Mouse (Mus musculus): ENCODE measurements around the gene Ankrd31.
"Not testable (repeated sequence)": the region's sequence is repeated elsewhere in the genome, so short reads cannot be mapped to it uniquely, and the experiment has no call there.

Ankrd31 gene

GRCm38 (mm10) chr13:96855191-96855590 lies 107.1 kb downstream of the Ankrd31 start:
- DNase-seq (ENCODE audit: low spot score in 2 of 2), result peak in 1 of 2 experiments; percentile 15

- DNase-seq (ENCODE audit: low spot score in 2 of 2), result no peak
Observed at GRCm38 (mm10) chr13:96859161-96859560, 111.1 kb downstream of the Ankrd31 start.

DNA sequence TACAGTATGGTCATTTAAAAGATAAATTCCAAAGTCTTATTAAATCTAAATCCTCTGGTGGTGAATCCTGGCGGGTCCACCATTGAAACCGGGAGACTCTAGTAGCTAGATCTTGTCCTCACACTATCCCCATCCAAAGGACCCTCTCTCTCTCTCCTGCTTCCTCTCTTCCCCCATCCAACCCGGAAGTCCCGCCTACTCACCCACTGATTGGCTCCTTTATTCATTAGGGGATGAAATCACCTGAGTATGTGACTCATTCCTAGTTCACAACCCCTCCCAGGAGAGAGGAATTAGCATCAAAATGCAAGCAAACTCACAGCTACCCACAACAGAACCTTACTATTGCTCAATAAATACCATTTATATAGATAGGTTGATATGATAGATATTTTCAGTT lies 122.7 kb downstream of the Ankrd31 start:
- DNase-seq (ENCODE audit: low spot score in 2 of 2), result no peak

GRCm38 (mm10) chr13:96874071-96874470 lies 126.0 kb downstream of the Ankrd31 start:
- DNase-seq (ENCODE audit: low spot score in 2 of 2), result no peak

GRCm38 (mm10) chr13:96878220-96879057 lies 130.4 kb downstream of the Ankrd31 start:
- no peak for DNase-seq (ENCODE audit: low spot score in 2 of 2)

DNA sequence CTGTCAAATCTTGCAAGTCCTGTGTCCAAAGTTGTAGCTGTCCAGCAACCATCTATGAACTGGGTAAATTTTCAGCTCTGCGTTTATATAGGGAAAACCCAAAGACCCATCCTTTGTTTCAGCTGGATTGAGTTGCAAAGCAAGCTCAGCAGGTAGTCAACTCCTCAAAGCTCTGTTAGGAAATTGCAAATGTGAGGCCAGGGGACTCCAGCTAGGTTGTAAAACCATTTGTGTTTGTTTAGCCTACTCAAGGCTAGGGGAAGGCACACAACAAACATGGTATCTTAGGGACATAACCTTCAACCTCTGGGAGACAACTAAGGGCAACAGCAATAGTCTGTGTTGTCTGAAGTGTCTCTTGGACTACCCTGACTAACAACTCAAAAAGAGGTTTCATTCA lies 136.5 kb downstream of the Ankrd31 start:
- DNase-seq (ENCODE audit: low spot score in 2 of 2), result no peak

GRCm38 (mm10) chr13:96889985-96890384 lies 141.9 kb downstream of the Ankrd31 start:
- no peak for DNase-seq (ENCODE audit: low spot score in 2 of 2)

DNA sequence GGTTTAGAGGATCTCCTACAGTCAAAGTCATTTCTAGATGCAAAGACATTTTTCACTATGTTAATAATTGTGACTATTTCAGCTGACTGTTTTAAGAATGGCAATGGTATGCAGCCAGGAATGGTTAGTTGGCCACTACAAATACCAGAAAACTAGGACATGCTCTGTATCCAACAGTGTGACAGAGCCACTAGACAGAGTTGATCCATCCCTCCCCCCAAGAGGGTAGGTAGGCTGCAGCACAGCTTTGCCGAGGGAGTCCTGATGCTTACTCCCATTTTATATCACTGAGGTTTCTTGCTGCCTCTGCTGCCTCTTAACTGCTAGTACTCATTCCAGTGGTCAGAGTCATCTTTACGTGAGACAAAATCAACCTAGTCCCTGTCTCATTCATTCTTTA lies 147.1 kb downstream of the Ankrd31 start:
- no peak for DNase-seq (ENCODE audit: low spot score in 2 of 2)

DNA sequence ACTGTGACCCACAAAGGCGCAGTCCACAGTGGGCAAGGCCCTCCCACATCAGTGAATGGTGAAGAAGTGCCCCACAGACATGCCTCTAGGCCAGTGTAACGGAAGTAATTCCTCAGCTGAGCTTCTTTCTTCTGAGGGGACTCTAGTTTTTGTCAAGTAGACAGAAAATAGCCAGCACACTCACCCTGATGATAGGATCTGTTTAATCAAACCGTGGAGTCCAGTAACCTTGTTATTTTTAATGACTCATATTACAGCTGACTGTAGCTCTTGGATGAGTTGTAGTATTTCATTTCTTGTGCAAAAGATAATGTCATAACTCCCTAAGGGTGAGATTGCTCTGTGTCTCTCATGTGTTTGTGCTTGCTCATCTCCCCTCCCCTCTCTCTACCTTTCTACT lies 158.6 kb downstream of the Ankrd31 start:
- DNase-seq (ENCODE audit: low spot score in 2 of 2), result no peak

DNA sequence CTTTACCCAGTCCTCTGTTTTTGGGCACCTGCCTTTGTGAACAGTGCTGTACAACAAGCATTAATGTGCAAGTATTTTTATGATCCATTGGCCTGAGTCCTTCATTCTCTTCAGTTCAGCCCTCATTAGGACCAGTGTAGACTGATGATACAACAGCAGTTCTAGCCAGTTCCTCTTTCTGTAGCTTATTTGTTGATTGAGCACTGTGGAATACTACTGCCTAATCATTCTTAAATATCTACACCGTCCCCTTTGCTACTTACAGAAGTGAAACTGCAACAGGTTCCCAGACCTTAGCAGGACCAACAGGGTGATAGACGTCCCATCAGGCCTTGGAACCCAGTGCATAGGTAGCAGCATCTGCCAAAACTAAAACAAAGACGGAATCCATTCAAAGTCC lies 163.1 kb downstream of the Ankrd31 start:
- no peak for DNase-seq (ENCODE audit: low spot score in 2 of 2)

DNA sequence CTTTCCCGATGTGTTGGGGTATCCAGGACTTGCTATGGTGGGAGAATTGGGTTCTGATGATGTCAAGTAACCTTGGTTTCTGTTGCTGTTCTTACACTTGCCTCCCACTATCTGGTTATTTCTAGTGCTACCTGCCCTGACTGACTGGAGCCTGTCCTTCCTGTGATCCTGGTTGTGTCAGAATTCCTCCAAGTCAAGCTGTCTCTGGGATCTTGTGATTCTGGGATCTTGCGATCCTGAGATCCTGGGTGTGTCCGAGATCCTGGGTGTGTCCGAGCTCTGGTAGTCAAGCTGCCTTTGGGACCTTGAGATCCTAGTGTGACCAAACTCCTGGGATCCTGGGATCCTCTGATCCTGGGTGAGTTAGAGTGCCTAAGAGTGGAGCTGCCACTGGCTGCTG lies 175.1 kb downstream of the Ankrd31 start:
- DNase-seq (ENCODE audit: low spot score in 2 of 2), result not testable (repeated sequence)

DNA sequence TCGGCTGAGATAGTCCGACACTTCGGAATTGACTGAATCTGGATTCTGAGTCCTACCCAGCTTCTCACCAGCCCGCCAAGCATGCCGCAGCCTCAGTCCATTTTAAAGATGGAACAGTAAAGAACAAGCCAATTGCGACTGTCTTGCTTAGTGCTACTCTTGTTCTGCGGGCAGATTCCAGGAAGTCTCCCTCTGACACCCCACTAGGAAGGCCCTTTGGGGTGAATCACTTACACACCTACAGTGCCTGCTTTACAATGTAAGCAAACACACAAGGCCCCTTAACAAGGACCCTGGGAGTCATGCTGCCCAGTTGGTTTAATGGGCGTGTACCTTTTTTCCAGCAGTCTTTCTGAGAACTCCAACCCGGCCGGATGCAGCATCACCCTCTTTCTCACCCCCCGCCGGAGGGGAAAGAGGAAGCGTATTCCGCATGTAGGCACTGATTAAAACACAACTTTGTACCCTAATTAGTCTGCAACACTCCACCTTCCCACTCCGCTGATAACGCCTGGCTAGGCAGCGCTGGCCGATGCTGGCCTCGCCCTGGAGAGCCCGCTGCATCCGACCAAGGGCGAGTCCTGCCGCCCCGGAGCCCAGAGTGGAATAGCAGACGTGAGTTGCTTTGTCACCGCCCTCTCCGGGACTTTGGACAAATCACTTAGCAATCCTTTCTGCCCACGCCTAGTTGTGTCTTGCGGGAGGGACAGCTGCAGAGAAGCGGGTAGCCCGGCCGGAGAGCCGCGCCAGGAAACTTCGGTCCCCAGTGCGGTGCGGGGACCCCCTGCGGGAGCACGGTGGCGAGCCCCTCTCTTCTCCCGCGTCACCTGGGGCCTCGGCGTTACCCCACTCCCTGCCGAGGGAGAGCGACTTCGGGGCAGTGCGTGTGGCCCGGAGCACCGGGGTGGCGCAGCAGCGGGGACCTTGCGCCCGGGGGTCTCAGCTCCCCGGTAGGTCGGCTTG lies 176.2 kb downstream of the Ankrd31 start, which contains the start of gene Gcnt4:
TSS of gene Gcnt4 (plus strand) at position 691 of the 963 bp plus-strand sequence.
- DNase-seq (ENCODE audit: low spot score in 2 of 2), result peak; percentile 43 to 49

GRCm38 (mm10) chr13:96924985-96925745 lies 177.1 kb downstream of the Ankrd31 start:
- DNase-seq (ENCODE audit: low spot score in 2 of 2), result peak in 1 of 2 experiments; percentile 1

GRCm38 (mm10) chr13:96925991-96926725 lies 178.1 kb downstream of the Ankrd31 start:
- no peak for DNase-seq (ENCODE audit: low spot score in 2 of 2)

GRCm38 (mm10) chr13:96927781-96928180 lies 179.7 kb downstream of the Ankrd31 start:
- DNase-seq (ENCODE audit: low spot score in 2 of 2), result no peak

DNA sequence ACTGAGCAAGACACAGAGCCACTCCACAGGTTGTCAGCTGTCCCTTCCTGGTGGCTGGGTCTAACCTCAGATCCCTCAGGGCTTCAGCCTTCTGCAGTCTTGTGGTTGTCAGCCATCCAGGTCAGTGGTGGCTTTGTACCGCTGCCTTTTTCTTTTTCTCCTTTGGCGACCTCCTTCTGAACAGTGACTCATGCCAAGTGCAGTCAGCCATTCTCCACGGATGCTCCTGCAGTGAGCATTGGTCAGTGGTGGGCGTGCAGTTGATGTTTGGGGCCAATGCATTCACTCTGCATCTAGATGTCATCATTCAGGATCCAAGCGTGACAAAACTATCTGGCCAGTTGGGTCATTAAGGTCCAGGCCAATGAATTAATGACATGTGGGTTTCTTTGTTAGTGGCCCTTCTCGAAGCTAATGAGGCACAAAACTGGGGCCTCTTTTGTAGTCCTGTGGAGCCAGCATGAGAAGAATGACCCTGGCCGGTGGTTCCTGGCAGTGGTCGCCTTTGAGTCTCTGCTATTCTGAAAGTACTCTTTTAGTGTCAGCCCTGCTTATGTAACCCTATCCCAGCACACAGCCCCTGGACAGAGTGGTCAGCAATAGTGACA lies 180.5 kb downstream of the Ankrd31 start:
- DNase-seq (ENCODE audit: low spot score in 2 of 2), result no peak

DNA sequence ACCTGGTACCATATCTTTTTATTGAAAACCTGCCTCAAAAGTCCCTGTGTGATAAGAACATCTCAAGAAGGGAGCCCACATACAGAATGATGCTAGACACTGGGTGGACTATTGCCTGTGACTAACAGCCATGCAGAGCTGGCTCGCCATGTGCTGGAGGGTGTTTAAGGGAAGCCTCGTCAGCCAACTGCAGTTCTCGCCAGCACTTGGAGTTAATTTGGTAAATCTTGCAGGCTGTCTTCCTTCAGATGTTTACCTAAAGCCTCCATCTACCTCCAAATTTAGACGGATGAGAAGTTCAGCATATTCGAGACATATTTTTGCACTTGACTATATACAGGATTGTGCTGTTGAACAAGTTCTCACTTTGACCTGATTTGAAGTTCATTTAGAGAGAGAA lies 184.7 kb downstream of the Ankrd31 start:
- DNase-seq (ENCODE audit: low spot score in 2 of 2), result no peak

GRCm38 (mm10) chr13:96933367-96933766 lies 185.3 kb downstream of the Ankrd31 start:
- no peak for DNase-seq (ENCODE audit: low spot score in 2 of 2)

- no peak for DNase-seq (ENCODE audit: low spot score in 2 of 2)
Observed at GRCm38 (mm10) chr13:96936173-96936777, 188.2 kb downstream of the Ankrd31 start.

- DNase-seq (ENCODE audit: low spot score in 2 of 2), result no peak
Observed at GRCm38 (mm10) chr13:96937059-96937558, 189.0 kb downstream of the Ankrd31 start.
